Mouse (Mus musculus) monocyte, adult 5-6 weeks (primary cell): ENCODE data around the gene Sirt1. TPM values are rescaled to one million over a fixed set of nuclear protein-coding genes. Genes with fewer than 3 reads are reported as not detected.

Experiments
- ATAC-seq: fragments of 153-309, 156-312 bp; replicated peaks from 2 replicates; pipeline ENCODE4 v1.8.0; 2017; ENCODE audit warnings: mild to moderate bottlenecking; ENCODE audit not compliant: low TSS enrichment, insufficient number of reproducible peaks, severe bottlenecking, poor library complexity, low FRiP score
- total RNA-seq: library from RNA; stranded (forward); fragments of 200-1000, 200-491, 200-594 nt; gene quantifications from 3 replicates; pipeline ENCODE4 v1.2.3, GENCODE M21; 2017

Sirt1 gene
- total RNA-seq, 1 experiment from 2014 or later: 57.4 TPM

DNA sequence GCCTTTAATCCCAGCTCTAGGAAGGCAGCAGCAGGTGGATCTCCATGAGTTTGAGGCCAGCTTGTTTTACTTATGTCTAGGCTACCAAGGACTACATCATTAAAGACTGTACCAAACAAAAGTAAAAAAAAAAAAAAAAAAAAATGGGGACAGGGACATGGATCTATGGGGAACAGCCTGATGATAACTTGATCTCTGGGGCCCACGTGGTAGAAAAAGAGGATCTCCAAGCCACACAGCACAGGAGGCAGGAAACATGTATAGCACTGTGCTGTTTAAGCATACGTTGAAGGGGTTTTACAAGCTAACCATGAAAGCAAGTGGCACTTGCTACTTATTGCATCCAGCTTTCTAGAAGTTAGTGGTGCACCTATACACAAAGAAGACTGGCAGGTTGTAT, 40.2 kb downstream of the Sirt1 start:
- ATAC-seq: no peak

GRCm38 (mm10) chr10:63338914-63339643, 42.4 kb downstream of the Sirt1 start:
- peak; percentile 75 for ATAC-seq

GRCm38 (mm10) chr10:63337951-63338836, 43.3 kb downstream of the Sirt1 start:
- ATAC-seq: no peak

DNA sequence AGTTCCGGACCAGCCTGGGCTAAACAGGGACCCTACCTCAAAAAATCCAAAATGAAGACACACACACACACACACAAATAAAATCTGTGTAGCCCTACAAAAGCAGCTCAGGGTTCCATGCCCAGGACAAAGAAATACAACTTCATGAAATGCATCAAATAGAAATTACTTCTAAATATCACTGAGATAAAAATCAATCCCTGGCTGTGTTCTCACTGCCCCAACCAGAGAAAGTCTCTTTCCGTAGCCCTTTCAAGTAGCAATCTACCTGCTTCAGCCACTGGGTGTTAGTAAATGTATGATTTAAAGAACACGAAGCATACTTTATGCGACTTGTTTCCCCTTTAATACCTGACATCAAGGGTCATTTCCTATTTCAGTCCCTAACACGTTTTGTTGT, 44.2 kb downstream of the Sirt1 start:
- no peak for ATAC-seq

DNA sequence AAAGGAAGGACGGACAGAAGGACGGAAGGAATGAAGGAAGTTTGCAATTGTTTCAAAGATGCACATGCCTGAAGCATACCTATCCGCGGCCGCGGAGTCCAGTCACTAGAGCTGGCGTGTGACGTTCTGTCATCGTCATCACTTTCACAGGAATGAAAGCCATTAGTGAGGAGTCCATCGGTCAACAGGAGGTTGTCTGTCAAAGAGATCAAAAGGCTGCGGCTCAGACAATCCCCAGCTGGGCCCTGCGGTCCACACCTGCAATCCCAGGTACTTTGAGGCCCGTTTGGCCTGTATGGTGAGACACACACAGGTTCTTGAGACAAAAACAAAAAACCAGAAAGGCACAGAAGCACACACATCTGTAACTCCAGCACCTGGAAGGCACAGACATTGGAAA, 44.6 kb downstream of the Sirt1 start:
- ATAC-seq: no peak

DNA sequence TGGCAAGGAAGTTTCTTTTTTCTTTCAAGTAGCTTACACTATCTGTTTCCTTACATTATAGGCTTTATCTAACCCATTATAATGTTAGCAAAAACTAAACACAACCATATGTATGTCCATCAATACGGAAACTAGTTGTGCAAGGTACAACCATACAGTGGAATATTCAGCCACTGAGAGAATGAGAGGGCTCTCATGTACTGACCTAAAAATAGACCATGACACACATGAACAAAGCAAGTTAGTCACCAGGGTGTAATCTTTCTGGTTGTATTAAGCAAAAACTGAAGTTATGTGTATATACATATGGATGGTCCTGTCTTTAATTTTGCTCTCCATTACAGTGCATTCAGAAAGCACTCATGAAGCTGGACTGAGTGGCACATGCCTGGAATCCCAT, 54.4 kb downstream of the Sirt1 start:
- ATAC-seq: no peak

DNA sequence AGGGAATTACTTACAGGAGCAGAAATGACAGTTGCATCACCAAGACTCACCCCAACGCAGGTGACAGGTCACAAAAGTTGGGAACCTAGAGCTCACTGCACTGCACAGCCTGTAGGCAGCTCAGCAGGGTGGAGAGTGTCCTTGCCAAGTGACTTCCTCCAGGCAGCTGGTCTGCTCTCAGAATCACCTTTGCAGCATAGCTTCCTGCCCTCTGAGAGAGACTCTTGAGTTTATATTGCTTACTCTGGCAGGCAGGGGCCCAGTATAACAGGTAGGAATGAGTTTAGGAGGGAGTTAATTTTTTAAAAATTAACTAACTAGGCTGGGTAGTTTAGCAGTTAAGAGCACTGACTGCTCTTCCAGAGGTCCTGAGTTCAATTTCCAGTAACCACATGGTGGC, 67.8 kb downstream of the Sirt1 start:
- 0 out of 2 replicates have a peak, but pooled peaks have one; percentile 23 for ATAC-seq

DNA sequence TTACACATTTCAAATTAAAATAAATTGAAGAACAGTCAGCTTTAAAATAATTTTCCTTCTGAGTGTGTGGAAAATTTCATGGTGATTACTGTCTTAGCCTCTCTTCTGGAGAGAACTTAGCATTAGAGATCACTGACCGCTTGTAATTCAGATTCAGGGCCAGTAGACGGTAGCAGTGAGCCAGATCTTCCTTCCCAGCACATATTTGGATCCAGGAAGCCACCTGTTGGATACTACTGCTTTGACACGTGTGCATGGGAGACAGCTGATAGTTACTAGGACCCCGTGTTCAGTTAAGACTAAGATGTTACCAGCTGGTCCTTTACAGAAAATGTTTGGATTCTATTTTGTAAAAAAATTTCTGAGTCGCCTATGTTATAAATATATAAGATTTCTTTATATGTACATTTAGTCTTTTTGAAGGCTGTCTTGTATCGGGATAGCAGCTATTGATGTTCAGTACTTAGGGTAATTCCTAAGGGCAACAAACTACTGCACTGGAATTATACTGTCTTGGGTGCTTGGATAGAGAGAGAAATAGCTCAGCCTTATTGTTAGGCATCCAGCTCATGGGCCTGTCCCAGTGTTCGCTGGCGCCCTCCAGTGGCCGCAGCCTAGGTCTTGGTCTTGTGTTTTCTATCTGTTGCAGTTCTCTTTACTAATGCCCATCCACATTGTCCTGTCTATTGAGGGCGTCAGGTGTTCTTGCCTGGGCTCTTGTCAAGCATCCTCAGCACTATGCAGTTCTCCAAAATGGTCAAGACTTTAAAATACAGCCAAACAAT, 72.7 kb downstream of the Sirt1 start:
- ATAC-seq: peak; percentile 73

- ATAC-seq: no peak
Observed at GRCm38 (mm10) chr10:63302356-63302755, 79.1 kb downstream of the Sirt1 start.

DNA sequence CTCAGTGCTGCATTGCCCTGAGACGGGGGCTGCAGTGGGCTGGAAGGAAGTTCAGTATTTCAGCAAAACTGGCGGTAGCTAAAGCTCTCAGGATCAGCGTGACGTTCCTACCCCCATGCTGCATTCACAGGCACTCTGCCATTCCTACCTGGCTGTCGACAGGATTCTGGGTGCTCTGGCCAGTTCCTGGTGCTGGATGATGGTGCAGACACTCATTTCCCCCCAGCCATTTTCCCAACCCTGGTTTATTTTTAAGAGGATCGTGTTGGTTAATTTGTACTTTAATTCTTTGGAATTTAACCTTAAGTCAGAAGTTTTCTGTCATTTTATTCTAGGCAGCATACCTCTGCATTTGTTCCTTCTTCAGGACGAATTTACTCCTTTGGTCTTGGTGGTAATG, 98.7 kb downstream of the Sirt1 start:
- ATAC-seq: no peak

DNA sequence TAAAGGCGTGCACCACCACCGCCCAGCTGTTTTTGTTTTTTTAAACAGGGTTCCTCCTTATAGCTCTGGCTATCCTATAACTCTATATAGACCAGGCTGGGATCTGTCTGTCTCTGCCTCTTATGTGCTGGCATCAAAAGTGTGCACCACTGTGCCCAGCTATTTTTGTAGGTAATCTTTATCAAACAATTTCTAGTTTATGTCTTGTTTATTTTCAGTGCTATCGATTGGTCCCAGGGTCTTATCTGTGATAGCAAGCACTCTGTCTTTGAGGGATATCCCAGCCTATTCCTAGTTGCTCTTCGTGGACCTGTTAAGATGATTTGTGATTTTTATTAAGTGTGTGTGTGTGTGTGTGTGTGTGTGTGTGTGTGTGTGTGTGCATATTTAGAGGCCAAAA, 99.1 kb downstream of the Sirt1 start:
- no peak for ATAC-seq

GRCm38 (mm10) chr10:63279851-63280250, 101.7 kb downstream of the Sirt1 start:
- no peak for ATAC-seq

- ATAC-seq: no peak
Observed at GRCm38 (mm10) chr10:63277010-63277409, 104.5 kb downstream of the Sirt1 start.

GRCm38 (mm10) chr10:63272868-63273267, 108.6 kb downstream of the Sirt1 start:
- ATAC-seq: no peak

DNA sequence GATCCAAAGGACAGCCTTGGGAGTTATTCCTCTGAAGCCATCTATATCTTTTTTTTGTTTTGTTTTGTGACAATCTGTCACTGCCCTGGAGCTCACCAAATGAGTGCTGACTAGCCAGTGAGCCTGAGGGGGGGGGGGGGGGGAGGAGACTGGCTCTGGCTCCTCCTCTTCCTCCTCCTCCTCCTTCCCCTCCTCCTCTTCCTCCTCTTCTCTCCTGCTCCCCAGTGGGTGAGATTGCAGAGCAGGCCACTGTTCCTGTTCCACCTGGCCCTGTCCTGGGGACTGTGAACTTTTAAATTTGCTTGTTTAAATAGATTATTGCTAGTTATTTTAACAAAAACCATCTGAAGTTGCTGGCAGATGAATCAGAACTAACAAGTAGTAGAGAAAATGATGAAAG, 109.1 kb downstream of the Sirt1 start:
- ATAC-seq: no peak

Other genes starting within 250 kb of the Sirt1 start
- 0.19 TPM in 1 of 3 replicates, not detected in the others for gene Mypn, start 177.8 kb downstream of the Sirt1 start, total RNA-seq
- gene Herc4, start 137.9 kb downstream of the Sirt1 start, total RNA-seq: 397 to 474 TPM (median 450 TPM) in 3 replicates
- 0.53 to 7.0 TPM (median 0.95 TPM) in 3 replicates for gene Dnajc12, start 739 bp upstream of the Sirt1 start, total RNA-seq
- not detected in 3 replicates for gene Gm7075, start 40.1 kb upstream of the Sirt1 start, total RNA-seq
- not detected in 3 replicates for gene Ctnna3, start 48.4 kb upstream of the Sirt1 start, total RNA-seq